Mouse (Mus musculus): Measurements from ENCODE around the gene Bach2. TPM values are rescaled to one million over a fixed set of nuclear protein-coding genes. Genes with fewer than 3 reads are reported as not detected.

Gene Bach2
- polyA plus RNA-seq, 1 experiment from 2014 or later: 8.2 TPM

DNA sequence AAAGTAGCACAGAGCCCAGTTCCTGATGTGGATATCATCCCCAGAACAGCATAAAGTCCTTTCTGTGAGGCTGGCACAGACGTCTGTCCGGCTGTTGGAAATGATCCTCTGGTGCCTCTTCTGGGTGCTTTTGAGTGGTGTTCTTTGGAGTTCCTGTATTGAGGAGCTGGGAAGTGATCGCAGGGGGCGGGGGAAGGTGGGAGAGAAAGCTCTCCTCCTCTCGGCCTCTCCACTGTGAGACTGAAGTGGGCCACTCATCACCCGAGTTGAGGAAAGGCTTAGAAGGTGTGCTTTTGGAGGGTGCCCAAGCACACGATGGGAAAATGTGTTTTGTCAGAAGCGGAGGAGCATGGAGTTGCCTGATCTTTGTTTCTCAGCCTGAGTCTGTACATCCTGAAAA is 26.3 kb downstream of the Bach2 start:
- Histone ChIP-seq H3K4me3 (ENCODE audit: control insufficient read depth in 1 of 2, insufficient read depth in 1 of 2, low read depth in 1 of 2, low read length in 2 of 2) (no peak overlapping the region), H3K36me3 (ENCODE audit: control insufficient read depth, insufficient read depth, low read length) (no peaks in the 10 kb centered on the region; the same call in 1 of the 2 replicates), H3K27me3 (ENCODE audit: control insufficient read depth, insufficient read depth, low read length) (no peaks in the 10 kb centered on the region), H3K9me3 (ENCODE audit: control insufficient read depth, low read length) (no peaks in the 10 kb centered on the region), H3K27ac (replicated peaks in 1 of 2; ENCODE audit: control insufficient read depth in 1 of 2, insufficient read depth in 1 of 2, low read depth in 2 of 2, low read length in 2 of 2) (0 out of 4 replicates have a peak overlapping the region, but pooled peaks of 1 of the 2 experiments have one; percentile 6), H3K4me2 (ENCODE audit: low read length) (no peak overlapping the region; the same call in 1 of the 2 replicates), H3K9ac (ENCODE audit: low read length) (no peak overlapping the region), H3K4me1 (ENCODE audit: control insufficient read depth in 2 of 2, insufficient read depth in 2 of 2, low read length in 2 of 2) (peaks cover 18 to 31% of the 10 kb centered on the region in 2 experiments)
- no peak for ATAC-seq (ENCODE audit: insufficient number of reproducible peaks, insufficient read depth, low FRiP score, low read depth)
- WGBS: 26% methylated on average over 8 of the region's 8 CpGs

- Histone ChIP-seq H3K36me3 (ENCODE audit: control insufficient read depth, insufficient read depth, low read length) (no peaks in the 10 kb centered on the region; the same call in 1 of the 2 replicates), H3K4me2 (ENCODE audit: low read length) (no peak overlapping the region), H3K9ac (ENCODE audit: low read length) (no peak overlapping the region), H3K27me3 (ENCODE audit: control insufficient read depth, insufficient read depth, low read length) (no peaks in the 10 kb centered on the region), H3K4me1 (ENCODE audit: control insufficient read depth in 2 of 2, insufficient read depth in 2 of 2, low read length in 2 of 2) (peaks cover 15 to 28% of the 10 kb centered on the region in 2 experiments), H3K27ac (replicated peaks in 1 of 2; ENCODE audit: control insufficient read depth in 1 of 2, insufficient read depth in 1 of 2, low read depth in 2 of 2, low read length in 2 of 2) (no peak overlapping the region), H3K9me3 (ENCODE audit: control insufficient read depth, low read length) (no peaks in the 10 kb centered on the region), H3K4me3 (ENCODE audit: control insufficient read depth in 1 of 2, insufficient read depth in 1 of 2, low read depth in 1 of 2, low read length in 2 of 2) (no peak overlapping the region)
- ATAC-seq (ENCODE audit: insufficient number of reproducible peaks, insufficient read depth, low FRiP score, low read depth): no peak
- WGBS: 67% methylated on average over 6 of the region's 6 CpGs
These were observed 28.1 kb downstream of the Bach2 start for GRCm38 (mm10) chr4:32266731-32267130.

- no peaks in the 10 kb centered on the region; the same call in 1 of the 2 replicates for H3K36me3 ChIP-seq (ENCODE audit: control insufficient read depth, insufficient read depth, low read length)
- H3K4me3 ChIP-seq (ENCODE audit: control insufficient read depth in 1 of 2, insufficient read depth in 1 of 2, low read depth in 1 of 2, low read length in 2 of 2): no peak overlapping the region
- H3K4me2 ChIP-seq (ENCODE audit: low read length): no peak overlapping the region
- no peak overlapping the region for H3K9ac ChIP-seq (ENCODE audit: low read length)
- H3K9me3 ChIP-seq (ENCODE audit: control insufficient read depth, low read length): no peaks in the 10 kb centered on the region
- 70% methylated on average over 1 of the region's 1 CpGs for WGBS
- peaks cover 15 to 28% of the 10 kb centered on the region in 2 experiments for H3K4me1 ChIP-seq (ENCODE audit: control insufficient read depth in 2 of 2, insufficient read depth in 2 of 2, low read length in 2 of 2)
- H3K27me3 ChIP-seq (ENCODE audit: control insufficient read depth, insufficient read depth, low read length): no peaks in the 10 kb centered on the region
- no peak overlapping the region for H3K27ac ChIP-seq (replicated peaks in 1 of 2; ENCODE audit: control insufficient read depth in 1 of 2, insufficient read depth in 1 of 2, low read depth in 2 of 2, low read length in 2 of 2)
- ATAC-seq (ENCODE audit: insufficient number of reproducible peaks, insufficient read depth, low FRiP score, low read depth): no peak
These were observed 29.4 kb downstream of the Bach2 start for GRCm38 (mm10) chr4:32268042-32268441.

GRCm38 (mm10) chr4:32272398-32272797 is 33.8 kb downstream of the Bach2 start:
- H3K4me2 ChIP-seq (ENCODE audit: low read length): no peak overlapping the region
- H3K4me3 ChIP-seq (ENCODE audit: control insufficient read depth in 1 of 2, insufficient read depth in 1 of 2, low read depth in 1 of 2, low read length in 2 of 2): no peak overlapping the region
- no peaks in the 10 kb centered on the region for H3K36me3 ChIP-seq (ENCODE audit: control insufficient read depth, insufficient read depth, low read length)
- no peak overlapping the region for H3K9ac ChIP-seq (ENCODE audit: low read length)
- H3K27ac ChIP-seq (replicated peaks in 1 of 2; ENCODE audit: control insufficient read depth in 1 of 2, insufficient read depth in 1 of 2, low read depth in 2 of 2, low read length in 2 of 2): no peak overlapping the region
- H3K4me1 ChIP-seq (ENCODE audit: control insufficient read depth in 2 of 2, insufficient read depth in 2 of 2, low read length in 2 of 2): no peaks in the 10 kb centered on the region
- 72% methylated on average over 5 of the region's 5 CpGs for WGBS
- H3K27me3 ChIP-seq (ENCODE audit: control insufficient read depth, insufficient read depth, low read length): no peaks in the 10 kb centered on the region
- ATAC-seq (ENCODE audit: insufficient number of reproducible peaks, insufficient read depth, low FRiP score, low read depth): no peak
- H3K9me3 ChIP-seq (ENCODE audit: control insufficient read depth, low read length): no peaks in the 10 kb centered on the region

GRCm38 (mm10) chr4:32274776-32275294 is 36.2 kb downstream of the Bach2 start:
- H3K27me3 ChIP-seq (ENCODE audit: control insufficient read depth, insufficient read depth, low read length): no peaks in the 10 kb centered on the region
- H3K4me2 ChIP-seq (ENCODE audit: low read length): no peak overlapping the region
- WGBS: 87% methylated on average over 6 of the region's 6 CpGs
- H3K9me3 ChIP-seq (ENCODE audit: control insufficient read depth, low read length): no peaks in the 10 kb centered on the region
- H3K4me3 ChIP-seq (ENCODE audit: control insufficient read depth in 1 of 2, insufficient read depth in 1 of 2, low read depth in 1 of 2, low read length in 2 of 2): no peak overlapping the region
- H3K36me3 ChIP-seq (ENCODE audit: control insufficient read depth, insufficient read depth, low read length): no peaks in the 10 kb centered on the region
- no peaks in the 10 kb centered on the region for H3K4me1 ChIP-seq (ENCODE audit: control insufficient read depth in 2 of 2, insufficient read depth in 2 of 2, low read length in 2 of 2)
- no peak overlapping the region for H3K9ac ChIP-seq (ENCODE audit: low read length)
- no peak overlapping the region for H3K27ac ChIP-seq (replicated peaks in 1 of 2; ENCODE audit: control insufficient read depth in 1 of 2, insufficient read depth in 1 of 2, low read depth in 2 of 2, low read length in 2 of 2)
- ATAC-seq (ENCODE audit: insufficient number of reproducible peaks, insufficient read depth, low FRiP score, low read depth): no peak

GRCm38 (mm10) chr4:32279842-32280241 is 41.2 kb downstream of the Bach2 start:
- Histone ChIP-seq H3K4me1 (ENCODE audit: control insufficient read depth in 2 of 2, insufficient read depth in 2 of 2, low read length in 2 of 2) (peaks cover 2 to 4% of the 10 kb centered on the region in 2 experiments; a peak in 1 of 4 replicates), H3K4me2 (ENCODE audit: low read length) (no peak overlapping the region), H3K9ac (ENCODE audit: low read length) (no peak overlapping the region), H3K27ac (replicated peaks in 1 of 2; ENCODE audit: control insufficient read depth in 1 of 2, insufficient read depth in 1 of 2, low read depth in 2 of 2, low read length in 2 of 2) (no peak overlapping the region), H3K27me3 (ENCODE audit: control insufficient read depth, insufficient read depth, low read length) (no peaks in the 10 kb centered on the region), H3K36me3 (ENCODE audit: control insufficient read depth, insufficient read depth, low read length) (no peaks in the 10 kb centered on the region), H3K4me3 (ENCODE audit: control insufficient read depth in 1 of 2, insufficient read depth in 1 of 2, low read depth in 1 of 2, low read length in 2 of 2) (no peak overlapping the region), H3K9me3 (ENCODE audit: control insufficient read depth, low read length) (no peaks in the 10 kb centered on the region)
- ATAC-seq (ENCODE audit: insufficient number of reproducible peaks, insufficient read depth, low FRiP score, low read depth): no peak
- 100% methylated on average over 1 of the region's 1 CpGs for WGBS

DNA sequence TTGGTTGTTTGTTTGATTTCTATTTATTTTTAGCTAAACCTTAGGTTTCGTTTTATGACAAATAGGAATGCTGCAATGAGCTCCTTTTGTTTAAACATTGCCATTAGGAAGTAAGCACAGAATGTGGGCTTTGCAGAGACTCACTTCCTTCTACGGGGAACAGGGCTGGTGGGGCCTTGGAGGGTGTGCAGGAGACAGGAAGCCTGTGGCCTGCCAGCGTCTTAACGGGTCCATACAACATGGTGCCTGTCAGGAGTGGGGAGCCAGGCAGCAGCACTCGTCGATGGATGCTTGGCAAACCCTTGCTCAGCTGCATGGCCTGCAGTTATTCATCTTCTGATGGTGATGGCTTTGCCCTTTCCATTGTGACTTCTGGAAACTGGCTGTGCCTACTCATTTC is 41.8 kb downstream of the Bach2 start:
- peaks cover 2 to 4% of the 10 kb centered on the region in 2 experiments; a peak in 1 of 4 replicates for H3K4me1 ChIP-seq (ENCODE audit: control insufficient read depth in 2 of 2, insufficient read depth in 2 of 2, low read length in 2 of 2)
- H3K27ac ChIP-seq (replicated peaks in 1 of 2; ENCODE audit: control insufficient read depth in 1 of 2, insufficient read depth in 1 of 2, low read depth in 2 of 2, low read length in 2 of 2): no peak overlapping the region
- H3K4me3 ChIP-seq (ENCODE audit: control insufficient read depth in 1 of 2, insufficient read depth in 1 of 2, low read depth in 1 of 2, low read length in 2 of 2): no peak overlapping the region
- no peaks in the 10 kb centered on the region for H3K36me3 ChIP-seq (ENCODE audit: control insufficient read depth, insufficient read depth, low read length)
- ATAC-seq (ENCODE audit: insufficient number of reproducible peaks, insufficient read depth, low FRiP score, low read depth): no peak
- 60% methylated on average over 6 of the region's 6 CpGs for WGBS
- no peak overlapping the region for H3K4me2 ChIP-seq (ENCODE audit: low read length)
- H3K9me3 ChIP-seq (ENCODE audit: control insufficient read depth, low read length): no peaks in the 10 kb centered on the region
- no peaks in the 10 kb centered on the region for H3K27me3 ChIP-seq (ENCODE audit: control insufficient read depth, insufficient read depth, low read length)
- no peak overlapping the region for H3K9ac ChIP-seq (ENCODE audit: low read length)

DNA sequence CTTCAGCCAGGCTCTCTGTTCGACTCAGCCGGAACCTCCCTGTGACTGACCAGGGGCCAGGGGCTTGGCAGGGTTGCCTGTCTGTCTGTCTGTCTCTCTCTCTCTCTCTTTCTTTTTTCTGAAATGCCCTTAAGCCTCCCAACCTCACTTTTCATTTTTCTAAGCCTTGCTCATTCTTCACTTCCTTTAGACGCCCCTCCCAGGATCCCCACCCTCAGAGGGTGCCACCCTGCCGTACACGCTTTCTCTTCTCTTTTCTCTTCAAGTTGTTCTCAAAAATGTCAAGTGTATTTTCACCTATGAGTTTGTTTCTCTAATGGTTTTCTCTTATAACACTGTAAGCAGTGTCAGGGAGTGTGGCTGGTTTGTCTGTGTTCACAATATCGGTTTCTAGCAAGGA is 42.7 kb downstream of the Bach2 start:
- H3K4me3 ChIP-seq (ENCODE audit: control insufficient read depth in 1 of 2, insufficient read depth in 1 of 2, low read depth in 1 of 2, low read length in 2 of 2): no peak overlapping the region
- H3K9ac ChIP-seq (ENCODE audit: low read length): no peak overlapping the region
- H3K9me3 ChIP-seq (ENCODE audit: control insufficient read depth, low read length): no peaks in the 10 kb centered on the region
- H3K27me3 ChIP-seq (ENCODE audit: control insufficient read depth, insufficient read depth, low read length): no peaks in the 10 kb centered on the region
- 86% methylated on average over 6 of the region's 6 CpGs for WGBS
- H3K4me1 ChIP-seq (ENCODE audit: control insufficient read depth in 2 of 2, insufficient read depth in 2 of 2, low read length in 2 of 2): peaks cover 2 to 4% of the 10 kb centered on the region in 2 experiments; a peak in 1 of 4 replicates
- H3K36me3 ChIP-seq (ENCODE audit: control insufficient read depth, insufficient read depth, low read length): no peaks in the 10 kb centered on the region
- H3K4me2 ChIP-seq (ENCODE audit: low read length): no peak overlapping the region
- no peak overlapping the region for H3K27ac ChIP-seq (replicated peaks in 1 of 2; ENCODE audit: control insufficient read depth in 1 of 2, insufficient read depth in 1 of 2, low read depth in 2 of 2, low read length in 2 of 2)
- no peak for ATAC-seq (ENCODE audit: insufficient number of reproducible peaks, insufficient read depth, low FRiP score, low read depth)
